10 mouse cellular contexts compared by ENCODE assay signal in genomic region chr11:84957591-84958270, GRCm38 (mm10). TPM values are rescaled to one million over a fixed set of nuclear protein-coding genes. Genes with fewer than 3 reads are reported as not detected.
DNase-seq lines count a peak whose midpoint lies in the region; ATAC-seq lines count a peak whose summit lies in the region.
"Had no signal": no experiment of that assay in that cellular context is flagged by ENCODE, and none has a peak within 500 bp of the region (broad histone marks: within the 10 kb centered on the region; RNA-seq: fewer than 3 reads in every experiment).

Gene Car4 (plus strand): TSS chr11:84957786.

- H3K36me3 ChIP-seq in embryonic facial prominence, embryonic 13.5 days = no peaks in the 10 kb centered on the region
- H3K36me3 ChIP-seq in lung, embryonic 15.5 days = no peaks in the 10 kb centered on the region

- peak within 1 kb of the TSS; percentile 31 for H3K4me3 ChIP-seq in embryonic facial prominence, embryonic 13.5 days
- H3K4me3 ChIP-seq in lung, embryonic 15.5 days = peak within 1 kb of the TSS; percentile 13

- intact Hi-C loops in heart, postnatal 14 days (cut with DNase I) = loop anchor here (2.0 kb wide), 1 partner anchor 19 kb away; no protein-coding TSS in a partner anchor

- peak in 1 of 2 experiments; percentile 46 for DNase-seq in layer of hippocampus, adult 18-20 months (ENCODE audit: low spot score in 2 of 2)
- DNase-seq in layer of hippocampus, adult 9-11 months = no peak
- DNase-seq in heart, postnatal 14 days = peak; percentile 34 to 38
- DNase-seq in kidney, postnatal 36 days = peak; percentile 32 to 69
- DNase-seq in right cerebral cortex, postnatal 25 days = peak; percentile 56
- DNase-seq in natural killer cell, adult 2 months (ENCODE audit: low spot score in 2 of 2) = no peak

- peak within 1 kb of the TSS; percentile 56 for H3K4me2 ChIP-seq in embryonic facial prominence, embryonic 13.5 days
- H3K4me2 ChIP-seq in lung, embryonic 15.5 days = peak within 1 kb of the TSS; percentile 47

- H3K9me3 ChIP-seq in embryonic facial prominence, embryonic 13.5 days = no peaks in the 10 kb centered on the region
- no peaks in the 10 kb centered on the region for H3K9me3 ChIP-seq in lung, embryonic 15.5 days

- H3K9ac ChIP-seq in embryonic facial prominence, embryonic 13.5 days = peak within 1 kb of the TSS; percentile 46
- no peak within 1 kb of the TSS for H3K9ac ChIP-seq in lung, embryonic 15.5 days

- ATAC-seq in embryonic facial prominence, embryonic 13.5 days (ENCODE audit: insufficient number of reproducible peaks, insufficient read depth, low FRiP score, low TSS enrichment, low read depth) = no peak
- ATAC-seq in lung, embryonic 15.5 days (ENCODE audit: borderline replicate concordance, extremely low read depth, low FRiP score, low TSS enrichment) = no peak

- H3K27ac ChIP-seq in embryonic facial prominence, embryonic 13.5 days = no peak within 1 kb of the TSS
- H3K27ac ChIP-seq in lung, embryonic 15.5 days = no peak within 1 kb of the TSS

- peaks cover 11% of the 10 kb centered on the region for H3K4me1 ChIP-seq in embryonic facial prominence, embryonic 13.5 days
- H3K4me1 ChIP-seq in lung, embryonic 15.5 days = peaks cover 22% of the 10 kb centered on the region

- H3K27me3 ChIP-seq in embryonic facial prominence, embryonic 13.5 days = peaks cover 60% of the 10 kb centered on the region
- peaks cover 42% of the 10 kb centered on the region for H3K27me3 ChIP-seq in lung, embryonic 15.5 days

- under 1% methylated on average over 49 of the region's 49 CpGs for WGBS in embryonic facial prominence, embryonic 13.5 days
- under 1% methylated on average over 49 of the region's 49 CpGs for WGBS in lung, embryonic 15.5 days

RNA-seq across cellular contexts. Expression of gene Car4, which starts in this region (rescaled TPM):
- total RNA-seq in layer of hippocampus, adult 18-20 months (2021) = 10 to 100 TPM; 65.3 to 71.2 TPM
- 0.40 TPM in 1 of 2 replicates, not detected in the other for polyA plus RNA-seq in embryonic facial prominence, embryonic 13.5 days (2015; fragmentation: Nextera tagmentation; extraction: Ambion mirVana)
- total RNA-seq in heart, postnatal 14 days (2021) = 10 to 100 TPM; 63.6 to 82.3 TPM
- polyA plus RNA-seq in lung, embryonic 15.5 days (2015; fragmentation: Nextera tagmentation; extraction: Ambion mirVana) = 0.58 and 0.85 TPM in 2 replicates
- total RNA-seq: hematopoietic stem cell, adult 5-6 weeks; MEL had no signal

Comparison
In these comparisons a context has a peak if more than half of its experiments do, and no peak if none do; other contexts are left out.
1. DNase-seq: peak in heart, postnatal 14 days (2 of 2), kidney, postnatal 36 days (2 of 2) and right cerebral cortex, postnatal 25 days (single experiment); none in layer of hippocampus, adult 9-11 months (single experiment) and natural killer cell, adult 2 months (0 of 2).